Mouse (Mus musculus) hindbrain, embryonic 13.5 days (tissue): ENCODE measurements around the gene Speer4f2. TPM values are rescaled to one million over a fixed set of nuclear protein-coding genes. Genes with fewer than 3 reads are reported as not detected.
"Not testable (repeated sequence)": the region's sequence is repeated elsewhere in the genome, so short reads cannot be mapped to it uniquely, and the experiment has no call there.

Experiments
- ATAC-seq: fragments of 200-750 bp; cut with Nextera tagmentation; 2 replicates; pipeline ENCODE4 v1.8.0; 2017; ENCODE audit warnings: moderate TSS enrichment; ENCODE audit not compliant: low FRiP score
- H3K27ac ChIP-seq: fragments of 300-500 bp; sonication (generic); 2 replicates; pipeline ENCODE4 v1.5.1; 2015; ENCODE audit warnings: inconsistent platforms, mild to moderate bottlenecking, moderate library complexity
- H3K27me3 ChIP-seq: fragments of 300-500 bp; sonication (generic); 2 replicates; pipeline ENCODE4 v1.6.1; 2015; ENCODE audit warnings: mild to moderate bottlenecking, inconsistent platforms
- H3K36me3 ChIP-seq: fragments of 300-500 bp; sonication (generic); 2 replicates; pipeline ENCODE4 v1.6.1; 2015; ENCODE audit warnings: mild to moderate bottlenecking, inconsistent platforms
- H3K4me1 ChIP-seq: fragments of 300-500 bp; sonication (generic); replicated peaks from 2 replicates; pipeline ENCODE4 v1.6.1; 2015; ENCODE audit warnings: inconsistent platforms
- H3K4me2 ChIP-seq: fragments of 300-500 bp; sonication (generic); 2 replicates; pipeline ENCODE4 v1.6.1; 2015; ENCODE audit warnings: inconsistent platforms, mild to moderate bottlenecking, moderate library complexity
- H3K4me3 ChIP-seq: fragments of 300-500 bp; sonication (generic); 2 replicates; pipeline ENCODE4 v1.5.1; 2015; ENCODE audit warnings: mild to moderate bottlenecking, inconsistent platforms
- H3K9ac ChIP-seq: fragments of 300-500 bp; sonication (generic); 2 replicates; pipeline ENCODE4 v1.6.1; 2015; ENCODE audit warnings: mild to moderate bottlenecking, inconsistent platforms
- H3K9me3 ChIP-seq: fragments of 300-500 bp; sonication (generic); 2 replicates; pipeline ENCODE4 v1.6.1; 2016; ENCODE audit warnings: inconsistent platforms
- WGBS: fragments of 180-500 bp; shearing (Covaris S2); methylation state at CpG from one replicate; pipeline ENCODE4 v1.1.7; 2015; 5-methylcytosine and 5-hydroxymethylcytosine counted together
- polyA plus RNA-seq: library from polyadenylated mRNA; unstranded; fragments of >200 nt; fragmentation: Nextera tagmentation; extraction: Ambion mirVana; gene quantifications from 2 replicates; pipeline ENCODE4 v1.2.1, GENCODE M21; 2015

The Speer4f2 gene
- polyA plus RNA-seq: not detected in 2 replicates

GRCm38 (mm10) chr5:17372880-17373279, at the start of gene Speer4f2:
TSS of gene Speer4f2 (plus strand) at chr5:17373180.
- 90% methylated on average over 1 of the region's 1 CpGs for WGBS
- not testable (repeated sequence) for H3K9me3 ChIP-seq, H3K36me3 ChIP-seq, H3K27ac ChIP-seq, H3K4me3 ChIP-seq, H3K27me3 ChIP-seq, H3K9ac ChIP-seq, ATAC-seq, H3K4me2 ChIP-seq, H3K4me1 ChIP-seq

- H3K4me2 ChIP-seq: no peak overlapping the region
- H3K27ac ChIP-seq: no peak overlapping the region
- H3K27me3 ChIP-seq: no peaks in the 10 kb centered on the region
- no peak overlapping the region for H3K4me3 ChIP-seq
- no peak overlapping the region for H3K9ac ChIP-seq
- WGBS: 71% methylated on average over 2 of the region's 2 CpGs
- ATAC-seq: no peak
- H3K36me3 ChIP-seq: no peaks in the 10 kb centered on the region
- no peaks in the 10 kb centered on the region for H3K4me1 ChIP-seq
- no peaks in the 10 kb centered on the region for H3K9me3 ChIP-seq
These were observed 43.9 kb upstream of the Speer4f2 start for GRCm38 (mm10) chr5:17328946-17329566.

GRCm38 (mm10) chr5:17334836-17335235, 38.1 kb upstream of the Speer4f2 start:
- ATAC-seq: no peak
- H3K27me3 ChIP-seq: no peaks in the 10 kb centered on the region
- no peaks in the 10 kb centered on the region for H3K36me3 ChIP-seq
- WGBS: 89% methylated on average over 1 of the region's 1 CpGs
- H3K9ac ChIP-seq: no peak overlapping the region
- H3K27ac ChIP-seq: no peak overlapping the region
- no peaks in the 10 kb centered on the region for H3K4me1 ChIP-seq
- H3K4me3 ChIP-seq: no peak overlapping the region
- no peak overlapping the region for H3K4me2 ChIP-seq
- no peaks in the 10 kb centered on the region for H3K9me3 ChIP-seq

- 70% methylated on average over 2 of the region's 2 CpGs for WGBS
- H3K9me3 ChIP-seq, H3K4me2 ChIP-seq, ATAC-seq, H3K4me3 ChIP-seq, H3K27ac ChIP-seq, H3K36me3 ChIP-seq, H3K9ac ChIP-seq, H3K4me1 ChIP-seq, H3K27me3 ChIP-seq: not testable (repeated sequence)
These were observed 27.2 kb upstream of the Speer4f2 start for GRCm38 (mm10) chr5:17345741-17346140.

- no peak overlapping the region for H3K9ac ChIP-seq
- H3K4me3 ChIP-seq: no peak overlapping the region
- no peaks in the 10 kb centered on the region for H3K4me1 ChIP-seq
- H3K9me3 ChIP-seq: no peaks in the 10 kb centered on the region
- H3K4me2 ChIP-seq: no peak overlapping the region
- no peak for ATAC-seq
- H3K36me3 ChIP-seq: no peaks in the 10 kb centered on the region
- no peaks in the 10 kb centered on the region for H3K27me3 ChIP-seq
- H3K27ac ChIP-seq: no peak overlapping the region
These were observed 13.5 kb upstream of the Speer4f2 start for GRCm38 (mm10) chr5:17359394-17359999.

- WGBS: 74% methylated on average over 7 of the region's 7 CpGs
- Histone ChIP-seq H3K36me3 (no peaks in the 10 kb centered on the region), H3K9me3 (no peaks in the 10 kb centered on the region), H3K27ac (no peak overlapping the region), H3K9ac (no peak overlapping the region), H3K27me3 (no peaks in the 10 kb centered on the region), H3K4me2 (no peak overlapping the region), H3K4me3 (no peak overlapping the region), H3K4me1 (no peaks in the 10 kb centered on the region)
- no peak for ATAC-seq
These were observed 16.9 kb downstream of the Speer4f2 start for GRCm38 (mm10) chr5:17389926-17390325.

GRCm38 (mm10) chr5:17391207-17391606, 18.2 kb downstream of the Speer4f2 start:
- no peaks in the 10 kb centered on the region for H3K27me3 ChIP-seq
- H3K4me1 ChIP-seq: no peaks in the 10 kb centered on the region
- no peak overlapping the region for H3K4me3 ChIP-seq
- 79% methylated on average over 1 of the region's 1 CpGs for WGBS
- no peak overlapping the region for H3K9ac ChIP-seq
- H3K27ac ChIP-seq: no peak overlapping the region
- H3K36me3 ChIP-seq: no peaks in the 10 kb centered on the region
- ATAC-seq: no peak
- no peak overlapping the region for H3K4me2 ChIP-seq
- H3K9me3 ChIP-seq: no peaks in the 10 kb centered on the region

GRCm38 (mm10) chr5:17400571-17400970, 27.6 kb downstream of the Speer4f2 start:
- no peaks in the 10 kb centered on the region for H3K36me3 ChIP-seq
- no peaks in the 10 kb centered on the region for H3K4me1 ChIP-seq
- H3K27ac ChIP-seq: no peak overlapping the region
- no peaks in the 10 kb centered on the region for H3K9me3 ChIP-seq
- H3K9ac ChIP-seq: no peak overlapping the region
- no peak overlapping the region for H3K4me2 ChIP-seq
- no peak for ATAC-seq
- WGBS: 90% methylated on average over 1 of the region's 1 CpGs
- H3K27me3 ChIP-seq: no peaks in the 10 kb centered on the region
- H3K4me3 ChIP-seq: no peak overlapping the region

- no peak overlapping the region for H3K27ac ChIP-seq
- no peaks in the 10 kb centered on the region for H3K27me3 ChIP-seq
- no peak overlapping the region for H3K9ac ChIP-seq
- H3K4me1 ChIP-seq: no peaks in the 10 kb centered on the region
- WGBS: 89% methylated on average over 14 of the region's 14 CpGs
- no peak overlapping the region for H3K4me3 ChIP-seq
- ATAC-seq: no peak
- no peaks in the 10 kb centered on the region for H3K9me3 ChIP-seq
- no peaks in the 10 kb centered on the region for H3K36me3 ChIP-seq
- H3K4me2 ChIP-seq: no peak overlapping the region
These were observed 28.5 kb downstream of the Speer4f2 start for GRCm38 (mm10) chr5:17401206-17402077.

GRCm38 (mm10) chr5:17402330-17403125, 29.5 kb downstream of the Speer4f2 start:
- WGBS: 81% methylated on average over 4 of the region's 4 CpGs
- no peak overlapping the region for H3K4me3 ChIP-seq
- H3K36me3 ChIP-seq: no peaks in the 10 kb centered on the region
- no peaks in the 10 kb centered on the region for H3K4me1 ChIP-seq
- no peak for ATAC-seq
- H3K27ac ChIP-seq: no peak overlapping the region
- no peaks in the 10 kb centered on the region for H3K9me3 ChIP-seq
- H3K9ac ChIP-seq: no peak overlapping the region
- H3K4me2 ChIP-seq: no peak overlapping the region
- no peaks in the 10 kb centered on the region for H3K27me3 ChIP-seq

GRCm38 (mm10) chr5:17403584-17403983, 30.6 kb downstream of the Speer4f2 start:
- H3K4me3 ChIP-seq: no peak overlapping the region

More at GRCm38 (mm10) chr5:17403584-17403983, 30.6 kb downstream of the Speer4f2 start:
- H3K9me3 ChIP-seq: no peaks in the 10 kb centered on the region
- no peak overlapping the region for H3K27ac ChIP-seq
- H3K9ac ChIP-seq: no peak overlapping the region
- H3K36me3 ChIP-seq: no peaks in the 10 kb centered on the region
- no peaks in the 10 kb centered on the region for H3K4me1 ChIP-seq
- no peak for ATAC-seq
- H3K4me2 ChIP-seq: no peak overlapping the region
- no peaks in the 10 kb centered on the region for H3K27me3 ChIP-seq
